Mouse (Mus musculus) thymus, adult 2 months (tissue): ENCODE measurements around the gene Pcna.
A peak's percentile ranks its signal among the peaks of the same experiment; 100 is the strongest.

Source experiments
- CTCF ChIP-seq: fragments of 200-500 bp; IDR thresholded peaks from 2 replicates; pipeline ENCODE4 v1.5.1; 2012; ENCODE audit warnings: mild to moderate bottlenecking, control low read depth, low read length, moderate library complexity, borderline replicate concordance; ENCODE audit not compliant: control insufficient read depth, poor library complexity, insufficient read depth; ENCODE audit errors: extremely low read depth
- POLR2A ChIP-seq: fragments of 200-500 bp; IDR thresholded peaks from 2 replicates; pipeline ENCODE4 v1.6.1; 2012; ENCODE audit warnings: mild to moderate bottlenecking, low read length, control low read depth, moderate library complexity; ENCODE audit not compliant: control insufficient read depth, poor library complexity, insufficient read depth; ENCODE audit errors: extremely low read depth

DNA sequence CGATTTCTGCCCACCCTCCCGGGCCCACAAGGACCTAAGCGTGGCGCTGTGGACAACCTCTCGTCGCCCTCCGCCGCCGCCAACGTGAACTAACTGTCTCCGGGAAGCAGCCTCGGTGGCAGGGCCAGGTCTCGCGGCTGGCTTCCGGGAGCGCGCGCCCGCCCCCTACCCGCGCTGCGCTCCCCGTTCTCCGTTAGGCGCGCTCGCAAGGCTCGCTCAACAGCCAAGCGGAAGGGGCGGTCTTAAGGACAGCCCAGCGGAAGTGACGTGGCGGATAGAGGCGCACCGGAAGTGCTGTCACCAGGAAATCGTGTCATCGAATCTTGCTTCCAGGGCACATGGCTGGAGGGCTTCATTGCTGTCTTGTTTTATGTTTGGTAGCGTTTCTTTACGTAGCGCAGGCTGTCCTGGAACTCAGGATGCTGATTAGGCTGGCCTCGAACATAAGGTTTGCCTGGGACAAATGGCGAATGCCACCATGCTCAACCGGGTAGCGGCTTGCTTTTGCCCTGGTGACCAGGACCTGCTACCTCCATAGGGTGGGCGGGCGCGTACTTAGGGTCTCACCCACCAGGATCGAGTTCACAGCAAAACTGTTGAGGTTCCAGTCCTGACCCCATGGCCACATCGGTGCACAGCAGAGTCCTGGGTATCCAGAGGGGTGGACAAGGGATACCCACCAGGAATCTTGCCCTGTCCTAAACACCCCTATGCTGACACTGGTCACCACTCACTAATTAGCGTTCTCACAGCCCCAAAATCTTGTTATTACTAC lies 5.4 kb downstream of the Pcna start, which contains the start of gene Tmem230:
- TF ChIP-seq POLR2A (peak; percentile 93; the same call in 1 of the 2 replicates), CTCF (0 out of 2 replicates have a peak, but pooled peaks have one; percentile 43)
